In genomic region chr7:24482208-24483020, GRCm38 (mm10) we compare ENCODE assay signal across 8 mouse cellular contexts. TPM values are rescaled to one million over a fixed set of nuclear protein-coding genes. Genes with fewer than 3 reads are reported as not detected.
DNase-seq lines count a peak whose midpoint lies in the region; ATAC-seq and TF ChIP-seq lines count a peak whose summit lies in the region.

No protein-coding gene starts in this region.

- no peak for TF ChIP-seq POLR2A in heart, adult 2 months (IDR thresholded peaks at IDR 0.05; ENCODE audit: insufficient read depth, low read depth, low read length)
- TF ChIP-seq POLR2A in CH12.LX (IDR thresholded peaks at IDR 0.05; ENCODE audit: low read depth, low read length), result no peak

- no peak for DNase-seq in heart, adult 2 months
- DNase-seq in heart, postnatal 36 days, result no peak
- DNase-seq in CH12.LX (ENCODE audit: extremely low read depth), result no peak
- no peak for DNase-seq in forebrain, embryonic 14.5 days (ENCODE audit: low spot score)
- no peak for DNase-seq in T-cell, adult 2 months (ENCODE audit: low spot score)
- no peak for DNase-seq in embryo, embryonic 9.5 days (ENCODE audit: extremely low spot score)
- DNase-seq in cerebellum, adult 9-11 months, result no peak

- peak; percentile 32 for ATAC-seq in forebrain, embryonic 14.5 days
- ATAC-seq in liver, embryonic 15.5 days (ENCODE audit: insufficient read depth), result no peak

- H3K27me3 ChIP-seq in heart, adult 2 months (ENCODE audit: control insufficient read depth, insufficient read depth, low read length), result no peaks in the 10 kb centered on the region
- H3K27me3 ChIP-seq in CH12.LX (replicated peaks), result peaks cover 88% of the 10 kb centered on the region
- no peaks in the 10 kb centered on the region for H3K27me3 ChIP-seq in forebrain, embryonic 14.5 days (replicated peaks; ENCODE audit: control insufficient read depth, insufficient read depth, low read length)
- H3K27me3 ChIP-seq in liver, embryonic 15.5 days, result peaks cover 82% of the 10 kb centered on the region

- TF ChIP-seq RAD21 in CH12.LX (IDR thresholded peaks at IDR 0.05; ENCODE audit: low read depth, low read length), result no peak

- H3K36me3 ChIP-seq in heart, adult 2 months (ENCODE audit: control insufficient read depth, insufficient read depth, low read length), result no peaks in the 10 kb centered on the region
- H3K36me3 ChIP-seq in CH12.LX (replicated peaks in 1 of 2; ENCODE audit: control insufficient read depth in 1 of 2, insufficient read depth in 1 of 2, low read length in 1 of 2), result no peaks in the 10 kb centered on the region
- H3K36me3 ChIP-seq in forebrain, embryonic 14.5 days (ENCODE audit: control insufficient read depth, insufficient read depth, low read length), result no peaks in the 10 kb centered on the region
- H3K36me3 ChIP-seq in liver, embryonic 15.5 days (replicated peaks), result no peaks in the 10 kb centered on the region

- no peak for TF ChIP-seq EP300 in heart, adult 2 months (IDR thresholded peaks at IDR 0.05; ENCODE audit: insufficient read depth, low read depth, low read length)
- no peak for TF ChIP-seq EP300 in CH12.LX (IDR thresholded peaks at IDR 0.05; ENCODE audit: low read length)

- H3K9me3 ChIP-seq in CH12.LX (replicated peaks; ENCODE audit: low read length), result peaks cover 15% of the 10 kb centered on the region
- no peaks in the 10 kb centered on the region for H3K9me3 ChIP-seq in forebrain, embryonic 14.5 days (replicated peaks; ENCODE audit: control insufficient read depth, low read length)
- no peaks in the 10 kb centered on the region for H3K9me3 ChIP-seq in liver, embryonic 15.5 days (replicated peaks)

- in situ Hi-C loops in CH12.LX (cut with MboI; ENCODE audit: low pct_ligation_motif_present, low pct_unique_long_range_greater_than_20kb, low sequenced_read_pairs), result no loop called here

- H3K79me2 ChIP-seq in heart, adult 2 months (replicated peaks; ENCODE audit: control insufficient read depth, insufficient read depth, low read length), result peaks cover 2% of the 10 kb centered on the region; the same call in 1 of the 2 replicates
- H3K79me2 ChIP-seq in CH12.LX (replicated peaks; ENCODE audit: control insufficient read depth, extremely low read depth, insufficient read depth, poor library complexity, severe bottlenecking), result no peaks in the 10 kb centered on the region

- 5% methylated on average over 21 of the region's 38 CpGs for WGBS in heart, adult 2 months
- 3% methylated on average over 8 of the region's 38 CpGs for WGBS in forebrain, embryonic 14.5 days
- WGBS in liver, embryonic 15.5 days (ENCODE audit: insufficient replicate concordance), result 3% methylated on average over 14 of the region's 38 CpGs

- peak overlapping the region; percentile 71 for H3K9ac ChIP-seq in heart, adult 2 months (ENCODE audit: low read depth, low read length)
- peak overlapping the region; percentile 21; the same call in 1 of the 2 replicates for H3K9ac ChIP-seq in CH12.LX (ENCODE audit: insufficient read depth, low read depth)
- peak overlapping the region; percentile 95 for H3K9ac ChIP-seq in forebrain, embryonic 14.5 days (ENCODE audit: low read length)
- H3K9ac ChIP-seq in liver, embryonic 15.5 days, result peak overlapping the region; percentile 18; the same call in 1 of the 2 replicates

- peak overlapping the region; percentile 59; the same call in 1 of the 2 replicates for H3K4me3 ChIP-seq in heart, adult 2 months
- peak overlapping the region in 1 of 3 experiments; percentile 58 for H3K4me3 ChIP-seq in CH12.LX (replicated peaks in 1 of 3; ENCODE audit: low read depth in 2 of 3, low read length in 2 of 3, poor library complexity in 1 of 3)
- H3K4me3 ChIP-seq in forebrain, embryonic 14.5 days (ENCODE audit: low read depth, low read length), result peak overlapping the region; percentile 75
- H3K4me3 ChIP-seq in liver, embryonic 15.5 days (replicated peaks), result peak overlapping the region; percentile 52

- no peak overlapping the region for H3K27ac ChIP-seq in heart, adult 2 months
- H3K27ac ChIP-seq in CH12.LX (ENCODE audit: insufficient read depth, low read depth), result no peak overlapping the region
- H3K27ac ChIP-seq in forebrain, embryonic 14.5 days (ENCODE audit: low read depth, low read length), result peak overlapping the region; percentile 80
- H3K27ac ChIP-seq in liver, embryonic 15.5 days (replicated peaks), result no peak overlapping the region

- dilution Hi-C loops in CH12.LX (cut with MboI; ENCODE audit: extremely low pct_ligation_motif_present, extremely low pct_unique_long_range_greater_than_20kb, low sequenced_read_pairs), result no loop called here

- peak overlapping the region; percentile 89 for H3K4me2 ChIP-seq in CH12.LX (ENCODE audit: insufficient read depth, low read depth, poor library complexity, severe bottlenecking)
- peak overlapping the region; percentile 90 for H3K4me2 ChIP-seq in forebrain, embryonic 14.5 days (ENCODE audit: low read length)
- H3K4me2 ChIP-seq in liver, embryonic 15.5 days, result peak overlapping the region; percentile 78

- intact Hi-C loops in heart, adult 2 months (cut with DNase I), result loop anchor here (2.0 kb wide), 1 partner anchor 24 kb away; the partner anchor contains the start of gene Zfp428
- intact Hi-C loops in heart, postnatal 36 days (cut with DNase I), result no loop called here

- no peaks in the 10 kb centered on the region for H3K4me1 ChIP-seq in heart, adult 2 months (ENCODE audit: control insufficient read depth, insufficient read depth, low read length)
- peaks cover 11 to 18% of the 10 kb centered on the region in 2 experiments for H3K4me1 ChIP-seq in CH12.LX (ENCODE audit: control insufficient read depth in 1 of 2, insufficient read depth in 2 of 2)
- peaks cover 41% of the 10 kb centered on the region for H3K4me1 ChIP-seq in forebrain, embryonic 14.5 days (ENCODE audit: control insufficient read depth, insufficient read depth, low read length)
- H3K4me1 ChIP-seq in liver, embryonic 15.5 days (replicated peaks), result peaks cover 13% of the 10 kb centered on the region

- no peak for TF ChIP-seq CTCF in heart, adult 2 months (IDR thresholded peaks at IDR 0.05)
- TF ChIP-seq CTCF in CH12.LX (conservative IDR thresholded peaks at IDR 0.05 in 1 of 2, IDR thresholded peaks at IDR 0.05 in 1 of 2; ENCODE audit: low read depth in 2 of 2, low read length in 2 of 2), result no peak

TF ChIP-seq in CH12.LX, 34 proteins besides CTCF, POLR2A, EP300 and RAD21:
- TF ChIP-seq ZKSCAN1 (IDR thresholded peaks at IDR 0.05; ENCODE audit: borderline replicate concordance, low read depth, low read length) (no peak), SIN3A (IDR thresholded peaks at IDR 0.05; ENCODE audit: low read length) (no peak), GABPA (IDR thresholded peaks at IDR 0.05; ENCODE audit: insufficient replicate concordance, low read depth, low read length) (no peak)

RNA-seq across cellular contexts. Expression of gene Cadm4, which starts 0.6 kb away (rescaled TPM):
- total RNA-seq in heart, adult 2 months (2021), result 10 to 100 TPM; 14.0 to 14.7 TPM
- polyA plus RNA-seq in heart, adult 2 months (2012; rRNA removed), result 17.0 and 20.4 TPM in 2 replicates
- 10 to 100 TPM; 13.1 to 13.6 TPM for total RNA-seq in heart, postnatal 36 days (2021)
- total RNA-seq in CH12.LX (2012; rRNA removed) (0.38 and 0.59 TPM in 2 replicates), CH12.LX (2014; rRNA removed) (0.16 and 0.34 TPM in 2 replicates)
- 0.36 and 0.56 TPM in 2 replicates for polyA plus RNA-seq in CH12.LX (2012; ENCODE audit: insufficient read length, low read depth)
- polyA plus RNA-seq in forebrain, embryonic 14.5 days (2014; fragmentation: Nextera tagmentation; extraction: Ambion mirVana), result 26.3 and 29.0 TPM in 2 replicates
- polyA plus RNA-seq in liver, embryonic 15.5 days (2015; fragmentation: Nextera tagmentation; extraction: Ambion mirVana), result 0.20 and 0.25 TPM in 2 replicates

RNA-seq across cellular contexts. Expression of gene Plaur, which starts 20.1 kb away (rescaled TPM):
- total RNA-seq in heart, adult 2 months (2021), result 1 to 10 TPM; 3.3 to 3.6 TPM
- 4.2 and 5.0 TPM in 2 replicates for polyA plus RNA-seq in heart, adult 2 months (2012; rRNA removed)
- 1 to 10 TPM; 1.9 to 3.3 TPM for total RNA-seq in heart, postnatal 36 days (2021)
- total RNA-seq in CH12.LX (2012; rRNA removed) (0.13 and 0.29 TPM in 2 replicates), CH12.LX (2014; rRNA removed) (0.69 and 0.72 TPM in 2 replicates)
- 0.26 and 0.57 TPM in 2 replicates for polyA plus RNA-seq in CH12.LX (2012; ENCODE audit: insufficient read length, low read depth)
- polyA plus RNA-seq in forebrain, embryonic 14.5 days (2014; fragmentation: Nextera tagmentation; extraction: Ambion mirVana), result 1.4 and 2.0 TPM in 2 replicates
- 5.8 and 6.5 TPM in 2 replicates for polyA plus RNA-seq in liver, embryonic 15.5 days (2015; fragmentation: Nextera tagmentation; extraction: Ambion mirVana)

RNA-seq across cellular contexts. Expression of gene Zfp428, which starts 24.4 kb away (rescaled TPM):
- 10 to 100 TPM; 14.5 to 14.9 TPM for total RNA-seq in heart, adult 2 months (2021)
- polyA plus RNA-seq in heart, adult 2 months (2012; rRNA removed), result 12.3 and 28.7 TPM in 2 replicates
- total RNA-seq in heart, postnatal 36 days (2021), result 10 to 100 TPM; 11.5 to 13.8 TPM
- total RNA-seq in CH12.LX (2012; rRNA removed) (11.1 and 14.1 TPM in 2 replicates), CH12.LX (2014; rRNA removed) (16.0 and 20.4 TPM in 2 replicates)
- 14.3 and 15.1 TPM in 2 replicates for polyA plus RNA-seq in CH12.LX (2012; ENCODE audit: insufficient read length, low read depth)
- polyA plus RNA-seq in forebrain, embryonic 14.5 days (2014; fragmentation: Nextera tagmentation; extraction: Ambion mirVana), result 178 and 205 TPM in 2 replicates
- 4.2 and 4.5 TPM in 2 replicates for polyA plus RNA-seq in liver, embryonic 15.5 days (2015; fragmentation: Nextera tagmentation; extraction: Ambion mirVana)

RNA-seq across cellular contexts. Expression of gene AC161166.1, which starts 29.8 kb away (rescaled TPM):
- total RNA-seq in heart, adult 2 months (2021), result not detected
- 0.04 TPM in 1 of 2 replicates, not detected in the other for polyA plus RNA-seq in heart, adult 2 months (2012; rRNA removed)
- not detected for total RNA-seq in heart, postnatal 36 days (2021)
- total RNA-seq in CH12.LX (2012; rRNA removed) (0.08 and 0.17 TPM in 2 replicates), CH12.LX (2014; rRNA removed) (not detected in 2 replicates)
- polyA plus RNA-seq in CH12.LX (2012; ENCODE audit: insufficient read length, low read depth), result 0.26 TPM in 1 of 2 replicates, not detected in the other
- polyA plus RNA-seq in forebrain, embryonic 14.5 days (2014; fragmentation: Nextera tagmentation; extraction: Ambion mirVana), result 0.20 and 0.45 TPM in 2 replicates
- polyA plus RNA-seq in liver, embryonic 15.5 days (2015; fragmentation: Nextera tagmentation; extraction: Ambion mirVana), result not detected in 2 replicates

RNA-seq across cellular contexts. Expression of gene Irgc1, which starts 30.3 kb away (rescaled TPM):
- not detected for total RNA-seq in heart, adult 2 months (2021)
- 0.67 and 0.88 TPM in 2 replicates for polyA plus RNA-seq in heart, adult 2 months (2012; rRNA removed)
- not detected for total RNA-seq in heart, postnatal 36 days (2021)
- not detected in 2 replicates for total RNA-seq in CH12.LX (2012; rRNA removed)
- total RNA-seq in CH12.LX (2014; rRNA removed), result not detected in 2 replicates
- not detected in 2 replicates for polyA plus RNA-seq in CH12.LX (2012; ENCODE audit: insufficient read length, low read depth)
- not detected in 2 replicates for polyA plus RNA-seq in forebrain, embryonic 14.5 days (2014; fragmentation: Nextera tagmentation; extraction: Ambion mirVana)
- polyA plus RNA-seq in liver, embryonic 15.5 days (2015; fragmentation: Nextera tagmentation; extraction: Ambion mirVana), result 0.18 TPM in 1 of 2 replicates, not detected in the other

Comparison
In these comparisons a context has a peak if more than half of its experiments do, and no peak if none do; other contexts are left out.
1. H3K9ac ChIP-seq: peak in every context shown above with its lines; median percentile 95 in forebrain, embryonic 14.5 days; 71 in heart, adult 2 months; 21 in CH12.LX; 18 in liver, embryonic 15.5 days.
2. RNA of gene Cadm4, which starts 0.6 kb away (polyA plus RNA-seq): 26.3 to 29.0 TPM in forebrain, embryonic 14.5 days and 17.0 to 20.4 TPM in heart, adult 2 months; 0.36 to 0.56 TPM in CH12.LX and 0.20 to 0.25 TPM in liver, embryonic 15.5 days; every median in the first group is over 10 times any median in the second.
3. Peak in every context shown above with its lines, with median percentiles within 50 percentile points of each other: H3K4me2 ChIP-seq.